Mouse (Mus musculus) heart, postnatal 25 days (tissue): ENCODE data around the gene Lmntd2. TPM values are rescaled to one million over a fixed set of nuclear protein-coding genes. Genes with fewer than 3 reads are reported as not detected.
"Not testable (repeated sequence)": the region's sequence is repeated elsewhere in the genome, so short reads cannot be mapped to it uniquely, and the experiment has no call there.

Experiments
- DNase-seq: peaks from one replicate; pipeline ENCODE4 v3.0.0; 2022; ENCODE audit warnings: low spot score
- intact Hi-C: fragments of 180-260 bp; cut with DNase I; formaldehyde crosslinking; loops from one replicate; pipeline ENCODE4 v1.15.1; 2025
- total RNA-seq, 2 experiments: library from RNA; stranded (reverse); gene quantifications; 2 replicates each; pipeline ENCODE4 v1.2.3; 2021

The Lmntd2 gene
- total RNA-seq: not detected

- intact Hi-C loops: no loop called here
- no peak for DNase-seq
These were observed at the start of gene Lmntd2 for GRCm38 (mm10) chr7:141213605-141214235. Lmntd2 (minus strand) TSS chr7:141214080.

- DNase-seq: no peak
- intact Hi-C loops: loop anchor here (5.0 kb wide), 1 partner anchor 99 kb away; no protein-coding TSS in a partner anchor
These were observed 49.8 kb upstream of the Lmntd2 start for GRCm38 (mm10) chr7:141263640-141264039.

- DNase-seq: no peak
- intact Hi-C loops: loop anchor here (5.0 kb wide), 1 partner anchor 101 kb away; no protein-coding TSS in a partner anchor
These were observed 47.6 kb upstream of the Lmntd2 start for GRCm38 (mm10) chr7:141261480-141261879.

GRCm38 (mm10) chr7:141256159-141256558 is 42.3 kb upstream of the Lmntd2 start:
- intact Hi-C loops: no loop called here
- DNase-seq: no peak

GRCm38 (mm10) chr7:141250486-141250885 is 36.6 kb upstream of the Lmntd2 start:
- intact Hi-C loops, DNase-seq: not testable (repeated sequence)

GRCm38 (mm10) chr7:141231551-141231950 is 17.7 kb upstream of the Lmntd2 start:
- no peak for DNase-seq
- intact Hi-C loops: no loop called here

- intact Hi-C loops: no loop called here
These were observed 17.2 kb upstream of the Lmntd2 start for GRCm38 (mm10) chr7:141231111-141231510.

GRCm38 (mm10) chr7:141230570-141230969 is 16.7 kb upstream of the Lmntd2 start:
- intact Hi-C loops: no loop called here

More at GRCm38 (mm10) chr7:141231111-141231510, 17.2 kb upstream of the Lmntd2 start:
- no peak for DNase-seq

GRCm38 (mm10) chr7:141229702-141230101 is 15.8 kb upstream of the Lmntd2 start:
- no peak for DNase-seq
- intact Hi-C loops: no loop called here

More at GRCm38 (mm10) chr7:141230570-141230969, 16.7 kb upstream of the Lmntd2 start:
- DNase-seq: no peak

- intact Hi-C loops: no loop called here
- peak; percentile 80 for DNase-seq
These were observed 14.6 kb upstream of the Lmntd2 start, which contains the start of gene Phrf1 for GRCm38 (mm10) chr7:141228279-141229067. Phrf1 (plus strand) TSS chr7:141228784.

- intact Hi-C loops: loop anchor here (1.0 kb wide), 1 partner anchor 136 kb away; no protein-coding TSS in a partner anchor
These were observed 13.9 kb upstream of the Lmntd2 start for GRCm38 (mm10) chr7:141227796-141228195.

GRCm38 (mm10) chr7:141226535-141226934 is 12.7 kb upstream of the Lmntd2 start:
- intact Hi-C loops: no loop called here
- no peak for DNase-seq

More at GRCm38 (mm10) chr7:141227796-141228195, 13.9 kb upstream of the Lmntd2 start:
- DNase-seq: no peak

- no peak for DNase-seq
- intact Hi-C loops: no loop called here
These were observed 8.9 kb upstream of the Lmntd2 start for GRCm38 (mm10) chr7:141222696-141223215.

GRCm38 (mm10) chr7:141222126-141222467 is 8.2 kb upstream of the Lmntd2 start:
- intact Hi-C loops: no loop called here
- no peak for DNase-seq

GRCm38 (mm10) chr7:141221249-141222125 is 7.6 kb upstream of the Lmntd2 start:
- intact Hi-C loops: no loop called here
- peak; percentile 95 for DNase-seq

GRCm38 (mm10) chr7:141220377-141220776 is 6.5 kb upstream of the Lmntd2 start:
- no peak for DNase-seq
- intact Hi-C loops: no loop called here

- DNase-seq: no peak
- intact Hi-C loops: no loop called here
These were observed 5.7 kb upstream of the Lmntd2 start for GRCm38 (mm10) chr7:141219558-141220099.

- DNase-seq: no peak
- intact Hi-C loops: no loop called here
These were observed 4.8 kb upstream of the Lmntd2 start for GRCm38 (mm10) chr7:141218557-141219133.

GRCm38 (mm10) chr7:141218141-141218540 is 4.3 kb upstream of the Lmntd2 start:
- no peak for DNase-seq
- intact Hi-C loops: no loop called here
